Mouse (Mus musculus): ENCODE measurements around the gene Nemf. TPM values are rescaled to one million over a fixed set of nuclear protein-coding genes. Genes with fewer than 3 reads are reported as not detected.
A peak's percentile ranks its signal among the peaks of the same experiment; 100 is the strongest.

Gene Nemf
- polyA plus RNA-seq, 1 experiment, result 6.4 TPM

GRCm38 (mm10) chr12:69299231-69299630 lies 57.7 kb downstream of the Nemf start:
- Histone ChIP-seq H3K4me3 (ENCODE audit: insufficient read depth, poor library complexity, severe bottlenecking) (no peak overlapping the region), H3K27me3 (ENCODE audit: control insufficient read depth, insufficient read depth, insufficient read length) (no peaks in the 10 kb centered on the region), H3K36me3 (ENCODE audit: control insufficient read depth, insufficient read depth) (peaks cover 26% of the 10 kb centered on the region)

DNA sequence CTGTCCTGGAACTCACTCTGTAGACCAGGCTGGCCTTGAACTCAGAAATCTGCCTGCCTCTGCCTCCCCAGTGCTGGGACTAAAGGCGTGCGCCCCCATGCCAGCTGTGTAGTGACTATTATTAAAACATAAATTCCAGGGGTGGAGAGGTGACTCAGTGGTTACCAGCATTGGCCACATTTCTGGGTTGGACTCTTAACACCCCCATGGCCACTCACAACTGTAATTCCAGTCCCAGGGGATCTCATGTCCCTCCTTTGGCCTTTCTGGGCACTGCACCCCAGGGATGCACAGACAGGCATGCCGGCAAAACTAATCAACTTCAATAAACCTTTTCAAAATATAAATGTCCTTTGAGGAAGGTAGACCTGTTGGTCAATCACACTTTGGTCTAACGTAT lies 58.7 kb downstream of the Nemf start:
- peaks cover 17% of the 10 kb centered on the region for H3K36me3 ChIP-seq (ENCODE audit: control insufficient read depth, insufficient read depth)
- H3ac ChIP-seq (ENCODE audit: control insufficient read depth, insufficient read length, low read depth), result no peak overlapping the region
- no peaks in the 10 kb centered on the region for H3K27me3 ChIP-seq (ENCODE audit: control insufficient read depth, insufficient read depth, insufficient read length)
- TF ChIP-seq FOSL1 (IDR thresholded peaks at IDR 0.05; ENCODE audit: insufficient read depth, low read length, poor library complexity, severe bottlenecking), result no peak
- no peak for TF ChIP-seq MYOD1 (IDR thresholded peaks at IDR 0.05; ENCODE audit: control insufficient read depth, insufficient read length, low read depth)
- no peak for TF ChIP-seq MAX (IDR thresholded peaks at IDR 0.05)
- TF ChIP-seq CEBPB (IDR thresholded peaks at IDR 0.05; ENCODE audit: low read depth), result no peak
- no peak for TF ChIP-seq USF1 (IDR thresholded peaks at IDR 0.05; ENCODE audit: low read depth)
- TF ChIP-seq MYOG (IDR thresholded peaks at IDR 0.05; ENCODE audit: control insufficient read depth, extremely low read depth, insufficient read length), result no peak
- no peak for TF ChIP-seq CTCF (IDR thresholded peaks at IDR 0.05; ENCODE audit: control insufficient read depth, insufficient read depth, insufficient read length)
- H3K79me3 ChIP-seq (ENCODE audit: low read depth), result peaks cover 30% of the 10 kb centered on the region
- H3K4me3 ChIP-seq (ENCODE audit: insufficient read depth, poor library complexity, severe bottlenecking), result no peak overlapping the region
- peaks cover 48% of the 10 kb centered on the region for H3K79me2 ChIP-seq (ENCODE audit: control insufficient read depth, insufficient read depth)

More at GRCm38 (mm10) chr12:69299231-69299630, 57.7 kb downstream of the Nemf start:
- Histone ChIP-seq H3K79me3 (ENCODE audit: low read depth) (peaks cover 30% of the 10 kb centered on the region), H3ac (ENCODE audit: control insufficient read depth, insufficient read length, low read depth) (no peak overlapping the region), H3K79me2 (ENCODE audit: control insufficient read depth, insufficient read depth) (peaks cover 48% of the 10 kb centered on the region)
- TF ChIP-seq CEBPB (IDR thresholded peaks at IDR 0.05; ENCODE audit: low read depth) (no peak), CTCF (IDR thresholded peaks at IDR 0.05; ENCODE audit: control insufficient read depth, insufficient read depth, insufficient read length) (no peak), MYOD1 (IDR thresholded peaks at IDR 0.05; ENCODE audit: control insufficient read depth, insufficient read length, low read depth) (no peak), USF1 (IDR thresholded peaks at IDR 0.05; ENCODE audit: low read depth) (no peak), FOSL1 (IDR thresholded peaks at IDR 0.05; ENCODE audit: insufficient read depth, low read length, poor library complexity, severe bottlenecking) (no peak), MAX (IDR thresholded peaks at IDR 0.05) (no peak), MYOG (IDR thresholded peaks at IDR 0.05; ENCODE audit: control insufficient read depth, extremely low read depth, insufficient read length) (no peak)

- peaks cover 30% of the 10 kb centered on the region for H3K79me3 ChIP-seq (ENCODE audit: low read depth)
- H3K79me2 ChIP-seq (ENCODE audit: control insufficient read depth, insufficient read depth), result peaks cover 48% of the 10 kb centered on the region
- H3K4me3 ChIP-seq (ENCODE audit: insufficient read depth, poor library complexity, severe bottlenecking), result peak overlapping the region; percentile 89
- TF ChIP-seq CTCF (IDR thresholded peaks at IDR 0.05; ENCODE audit: control insufficient read depth, insufficient read depth, insufficient read length) (no peak), MAX (IDR thresholded peaks at IDR 0.05) (no peak), USF1 (IDR thresholded peaks at IDR 0.05; ENCODE audit: low read depth) (no peak), MYOG (IDR thresholded peaks at IDR 0.05; ENCODE audit: control insufficient read depth, extremely low read depth, insufficient read length) (no peak), CEBPB (IDR thresholded peaks at IDR 0.05; ENCODE audit: low read depth) (no peak), MYOD1 (IDR thresholded peaks at IDR 0.05; ENCODE audit: control insufficient read depth, insufficient read length, low read depth) (no peak)
- H3K27me3 ChIP-seq (ENCODE audit: control insufficient read depth, insufficient read depth, insufficient read length), result no peaks in the 10 kb centered on the region
- peaks cover 14% of the 10 kb centered on the region for H3K36me3 ChIP-seq (ENCODE audit: control insufficient read depth, insufficient read depth)
- peak overlapping the region; percentile 95 for H3ac ChIP-seq (ENCODE audit: control insufficient read depth, insufficient read length, low read depth)
Observed at GRCm38 (mm10) chr12:69297411-69298150, 59.4 kb downstream of the Nemf start.

DNA sequence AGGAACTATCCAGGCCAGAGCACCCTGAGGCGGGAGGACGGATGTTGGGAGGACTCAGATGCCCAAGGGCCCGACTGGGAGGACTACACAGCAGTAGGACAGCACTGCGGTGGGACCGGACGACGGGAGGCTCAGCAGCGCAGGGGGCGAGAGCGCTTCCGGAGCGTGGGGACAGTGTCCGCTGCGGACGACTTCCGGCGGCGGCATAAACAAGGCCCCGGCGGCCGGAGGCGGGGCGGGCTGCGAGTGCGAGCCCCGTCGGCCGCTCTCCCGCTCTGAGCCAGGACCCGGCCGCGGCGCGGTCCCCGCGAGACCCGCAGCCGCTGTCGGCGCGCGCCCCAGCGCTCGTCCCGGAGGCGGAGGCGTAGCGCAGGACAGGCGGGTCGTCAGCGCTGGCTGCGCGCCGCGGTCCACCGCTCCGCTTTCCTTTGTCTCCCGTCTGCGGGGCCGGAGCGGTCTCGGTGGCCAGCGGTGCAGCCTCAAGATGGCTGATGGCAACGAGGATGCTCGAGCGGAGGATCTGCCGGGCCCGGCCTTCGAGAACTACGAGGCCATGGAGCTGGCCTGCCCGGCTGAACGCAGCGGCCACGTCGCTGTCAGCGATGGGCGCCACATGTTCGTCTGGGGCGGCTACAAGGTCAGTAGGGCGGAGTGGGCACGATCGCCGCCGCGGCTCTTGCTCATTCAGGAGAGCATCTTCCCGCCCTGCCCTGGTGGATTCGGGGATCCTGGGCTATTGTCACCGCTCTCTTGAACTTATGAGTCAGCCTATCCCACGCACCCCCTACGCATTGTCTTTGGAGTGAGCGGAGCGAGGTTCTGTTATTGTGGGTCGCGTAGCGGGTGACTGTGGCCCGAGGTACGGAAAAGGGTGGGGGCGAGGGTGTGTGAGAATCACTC lies 60.2 kb downstream of the Nemf start, which contains the start of gene Klhdc2:
Gene Klhdc2 (plus strand): TSS at position 171 of the 900 bp plus-strand sequence.
- H3K27me3 ChIP-seq (ENCODE audit: control insufficient read depth, insufficient read depth, insufficient read length), result no peaks in the 10 kb centered on the region
- no peak for TF ChIP-seq CTCF (IDR thresholded peaks at IDR 0.05; ENCODE audit: control insufficient read depth, insufficient read depth, insufficient read length)
- no peak for TF ChIP-seq MYOG (IDR thresholded peaks at IDR 0.05; ENCODE audit: control insufficient read depth, extremely low read depth, insufficient read length)
- no peak for TF ChIP-seq CEBPB (IDR thresholded peaks at IDR 0.05; ENCODE audit: low read depth)
- peak; percentile 77 for TF ChIP-seq MAX (IDR thresholded peaks at IDR 0.05)
- H3ac ChIP-seq (ENCODE audit: control insufficient read depth, insufficient read length, low read depth), result peak within 1 kb of the TSS; percentile 95
- H3K36me3 ChIP-seq (ENCODE audit: control insufficient read depth, insufficient read depth), result peaks cover 14% of the 10 kb centered on the region
- H3K4me3 ChIP-seq (ENCODE audit: insufficient read depth, poor library complexity, severe bottlenecking), result peak within 1 kb of the TSS; percentile 89
- H3K79me2 ChIP-seq (ENCODE audit: control insufficient read depth, insufficient read depth), result peaks cover 48% of the 10 kb centered on the region
- H3K79me3 ChIP-seq (ENCODE audit: low read depth), result peaks cover 30% of the 10 kb centered on the region

- TF ChIP-seq CTCF (IDR thresholded peaks at IDR 0.05; ENCODE audit: control insufficient read depth, insufficient read depth, insufficient read length) (no peak), MYOD1 (IDR thresholded peaks at IDR 0.05; ENCODE audit: control insufficient read depth, insufficient read length, low read depth) (no peak), CEBPB (IDR thresholded peaks at IDR 0.05; ENCODE audit: low read depth) (no peak), FOSL1 (IDR thresholded peaks at IDR 0.05; ENCODE audit: insufficient read depth, low read length, poor library complexity, severe bottlenecking) (no peak), USF1 (IDR thresholded peaks at IDR 0.05; ENCODE audit: low read depth) (no peak), MAX (IDR thresholded peaks at IDR 0.05) (no peak), MYOG (IDR thresholded peaks at IDR 0.05; ENCODE audit: control insufficient read depth, extremely low read depth, insufficient read length) (no peak)
- peaks cover 44% of the 10 kb centered on the region for H3K79me2 ChIP-seq (ENCODE audit: control insufficient read depth, insufficient read depth)
- H3ac ChIP-seq (ENCODE audit: control insufficient read depth, insufficient read length, low read depth), result peak overlapping the region; percentile 10
- H3K79me3 ChIP-seq (ENCODE audit: low read depth), result peaks cover 30% of the 10 kb centered on the region
- H3K36me3 ChIP-seq (ENCODE audit: control insufficient read depth, insufficient read depth), result peaks cover 8% of the 10 kb centered on the region
- no peak overlapping the region for H3K4me3 ChIP-seq (ENCODE audit: insufficient read depth, poor library complexity, severe bottlenecking)
- H3K27me3 ChIP-seq (ENCODE audit: control insufficient read depth, insufficient read depth, insufficient read length), result no peaks in the 10 kb centered on the region
Observed at GRCm38 (mm10) chr12:69295651-69296050, 61.3 kb downstream of the Nemf start.
